Mouse (Mus musculus) heart, embryonic 16.5 days (tissue): ENCODE measurements around the gene Plekhb2. TPM values are rescaled to one million over a fixed set of nuclear protein-coding genes. Genes with fewer than 3 reads are reported as not detected.

Experiments used
- ATAC-seq: fragments of 200-750 bp; cut with Nextera tagmentation; replicated peaks from 2 replicates; pipeline ENCODE4 v1.8.0; 2017; ENCODE audit warnings: moderate number of reproducible peaks; ENCODE audit not compliant: insufficient read depth, low FRiP score; ENCODE audit errors: extremely low read depth
- H3K27ac ChIP-seq: fragments of 300-500 bp; sonication (generic); 2 replicates; pipeline ENCODE4 v1.5.1; 2014; ENCODE audit warnings: mild to moderate bottlenecking, low read length, control low read depth, moderate library complexity
- H3K27me3 ChIP-seq: fragments of 300-500 bp; sonication (generic); 2 replicates; pipeline ENCODE4 v1.6.1; 2014; ENCODE audit warnings: low read length, mixed read lengths; ENCODE audit not compliant: control insufficient read depth, insufficient read depth
- H3K36me3 ChIP-seq: fragments of 300-500 bp; sonication (generic); 2 replicates; pipeline ENCODE4 v1.6.1; 2014; ENCODE audit not compliant: control insufficient read depth, insufficient read depth
- H3K4me1 ChIP-seq: fragments of 300-500 bp; sonication (generic); 2 replicates; pipeline ENCODE4 v1.6.1; 2014; ENCODE audit warnings: low read length, mixed read lengths; ENCODE audit not compliant: control insufficient read depth, insufficient read depth
- H3K4me2 ChIP-seq: fragments of 300-500 bp; sonication (generic); 2 replicates; pipeline ENCODE4 v1.6.1; 2014; ENCODE audit warnings: low read depth, mild to moderate bottlenecking, control low read depth, low read length
- H3K4me3 ChIP-seq: fragments of 300-500 bp; sonication (generic); 2 replicates; pipeline ENCODE4 v1.5.1; 2014; ENCODE audit warnings: mild to moderate bottlenecking, control low read depth, low read length
- H3K9ac ChIP-seq: fragments of 300-500 bp; sonication (generic); 2 replicates; pipeline ENCODE4 v1.6.1; 2014; ENCODE audit warnings: low read length, control low read depth
- H3K9me3 ChIP-seq: fragments of 300-500 bp; sonication (generic); replicated peaks from 2 replicates; pipeline ENCODE4 v1.6.1; 2016; ENCODE audit warnings: low read length; ENCODE audit not compliant: control insufficient read depth
- WGBS: fragments of 180-500 bp; shearing (Covaris S2); extraction: QIAGEN DNeasy Blood & Tissue Kit; methylation state at CpG from one replicate; pipeline ENCODE4 v1.1.7; 2014; 5-methylcytosine and 5-hydroxymethylcytosine counted together
- polyA plus RNA-seq: library from polyadenylated mRNA; unstranded; fragments of >200 nt; fragmentation: Nextera tagmentation; extraction: Ambion mirVana; gene quantifications from 2 replicates; pipeline ENCODE4 v1.2.1, GENCODE M21; 2015

Gene Plekhb2
- polyA plus RNA-seq, 1 experiment from 2014 or later: 87.3 TPM

DNA sequence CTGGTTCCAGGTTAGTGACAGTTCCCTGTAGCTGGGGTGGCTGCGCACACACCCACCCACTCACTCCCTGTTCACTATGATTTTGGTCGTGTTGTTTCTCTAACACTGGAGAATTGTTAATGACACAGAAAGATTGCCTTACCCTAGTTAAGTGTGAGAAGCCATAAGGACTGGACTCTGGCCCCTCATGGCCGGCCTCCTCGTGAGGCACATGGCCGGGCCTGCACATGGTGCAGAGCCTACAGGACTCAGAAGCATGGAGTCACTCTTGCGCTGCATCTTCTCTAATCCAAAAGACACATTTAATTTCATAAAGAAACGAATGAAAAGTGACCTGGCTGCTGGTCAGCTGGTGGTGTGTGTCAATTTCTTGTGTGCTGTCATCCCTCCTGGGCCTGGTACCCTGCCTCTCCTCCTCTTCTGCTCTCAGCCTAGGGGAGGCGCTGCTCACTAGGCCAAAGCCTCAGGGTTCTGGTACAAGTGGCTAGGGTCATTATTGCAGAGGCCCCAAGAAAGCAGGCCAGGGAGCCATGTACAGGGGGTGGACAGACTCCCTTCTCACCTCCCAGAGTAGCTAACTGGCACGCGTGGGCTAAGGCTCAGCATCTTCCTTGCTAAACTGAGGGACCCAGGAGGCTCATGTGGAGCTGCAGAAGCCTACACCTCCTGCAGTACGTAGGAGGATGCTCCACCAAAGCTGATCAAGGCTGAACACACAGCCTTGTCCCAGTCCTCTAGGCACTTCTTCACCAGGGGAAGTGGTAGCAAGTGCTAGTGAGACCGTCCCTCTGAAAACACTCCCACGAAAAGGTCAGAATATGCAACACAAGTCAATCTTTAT is 37.1 kb upstream of the Plekhb2 start:
- Histone ChIP-seq H3K36me3 (peaks cover 45% of the 10 kb centered on the region), H3K27ac (no peak overlapping the region), H3K4me2 (no peak overlapping the region), H3K27me3 (no peaks in the 10 kb centered on the region), H3K4me3 (no peak overlapping the region), H3K4me1 (peaks cover 2% of the 10 kb centered on the region; the same call in 1 of the 2 replicates), H3K9me3 (no peaks in the 10 kb centered on the region), H3K9ac (no peak overlapping the region)
- ATAC-seq: no peak
- 90% methylated on average over 13 of the region's 13 CpGs for WGBS

DNA sequence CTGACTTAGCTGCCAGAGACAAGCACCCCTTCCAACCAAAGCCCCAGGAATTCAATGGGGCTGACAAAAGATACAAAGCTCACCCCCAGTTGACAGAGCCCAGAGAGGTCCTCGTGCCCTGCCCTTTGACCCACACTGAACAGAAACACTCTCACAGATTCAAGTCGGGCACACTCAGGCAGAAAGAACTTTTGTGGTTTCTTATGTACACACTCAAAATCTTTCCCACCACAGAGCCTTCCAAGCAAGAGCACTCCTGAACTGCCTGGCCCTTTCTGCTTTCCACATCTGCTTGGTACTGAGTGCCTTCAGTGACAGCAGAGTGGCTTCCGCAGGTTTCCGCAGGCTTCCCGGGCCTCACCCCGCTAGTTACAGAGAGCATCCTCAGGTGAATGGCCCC is 33.9 kb upstream of the Plekhb2 start:
- Histone ChIP-seq H3K4me2 (no peak overlapping the region), H3K27ac (no peak overlapping the region), H3K27me3 (no peaks in the 10 kb centered on the region), H3K36me3 (peaks cover 64% of the 10 kb centered on the region), H3K4me3 (no peak overlapping the region), H3K9me3 (no peaks in the 10 kb centered on the region), H3K9ac (no peak overlapping the region), H3K4me1 (peaks cover 2% of the 10 kb centered on the region; the same call in 1 of the 2 replicates)
- 88% methylated on average over 6 of the region's 6 CpGs for WGBS
- no peak for ATAC-seq

DNA sequence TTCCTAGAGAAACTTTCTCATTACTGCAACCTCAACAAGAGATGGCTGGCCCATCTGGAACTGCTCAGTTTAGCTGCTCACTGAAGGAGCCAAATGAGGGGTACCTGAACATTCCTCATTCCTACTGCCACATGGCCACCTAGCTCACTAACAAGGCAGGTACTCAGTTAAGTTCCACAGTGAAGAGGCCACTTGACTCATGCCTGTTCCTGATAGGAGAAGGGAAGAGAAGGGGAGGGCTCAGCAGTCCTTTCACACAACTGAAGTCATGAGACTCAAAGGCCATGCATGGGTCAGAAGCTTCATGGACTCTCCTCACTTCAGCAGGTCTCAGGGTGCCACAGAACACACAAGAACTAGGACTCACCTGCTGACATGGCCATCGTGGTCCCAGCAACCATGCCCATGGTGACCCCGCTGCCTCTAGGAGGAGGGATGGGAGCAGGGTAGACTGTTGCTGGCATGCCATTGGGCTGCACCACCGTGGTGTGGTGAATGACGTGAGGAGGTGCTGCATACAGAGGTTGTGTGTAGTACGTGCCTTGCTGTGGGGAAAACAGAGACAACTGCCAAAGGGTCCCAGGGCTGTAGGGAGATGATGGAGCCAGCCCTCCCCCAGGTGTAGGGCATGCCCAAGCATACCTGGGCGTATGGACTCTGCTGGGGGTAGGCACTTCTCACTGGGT is 30.4 kb upstream of the Plekhb2 start:
- H3K9me3 ChIP-seq: no peaks in the 10 kb centered on the region
- peaks cover 62% of the 10 kb centered on the region for H3K36me3 ChIP-seq
- no peak overlapping the region for H3K4me3 ChIP-seq
- no peak overlapping the region for H3K27ac ChIP-seq
- no peaks in the 10 kb centered on the region for H3K27me3 ChIP-seq
- no peak for ATAC-seq
- no peak overlapping the region for H3K4me2 ChIP-seq
- no peaks in the 10 kb centered on the region for H3K4me1 ChIP-seq
- H3K9ac ChIP-seq: no peak overlapping the region
- WGBS: 82% methylated on average over 6 of the region's 6 CpGs

- H3K4me2 ChIP-seq: no peak overlapping the region
- ATAC-seq: no peak
- no peak overlapping the region for H3K4me3 ChIP-seq
- peaks cover 3% of the 10 kb centered on the region; the same call in 1 of the 2 replicates for H3K4me1 ChIP-seq
- H3K36me3 ChIP-seq: peaks cover 45% of the 10 kb centered on the region
- H3K27me3 ChIP-seq: no peaks in the 10 kb centered on the region
- H3K9ac ChIP-seq: no peak overlapping the region
- no peak overlapping the region for H3K27ac ChIP-seq
- 93% methylated on average over 2 of the region's 2 CpGs for WGBS
- no peaks in the 10 kb centered on the region for H3K9me3 ChIP-seq
Measured at GRCm38 (mm10) chr1:34821411-34821810, 28.4 kb upstream of the Plekhb2 start.

- H3K9ac ChIP-seq: no peak overlapping the region
- no peaks in the 10 kb centered on the region for H3K27me3 ChIP-seq
- no peak overlapping the region for H3K4me2 ChIP-seq
- peaks cover 3% of the 10 kb centered on the region; the same call in 1 of the 2 replicates for H3K4me1 ChIP-seq
- no peak overlapping the region for H3K27ac ChIP-seq
- no peak overlapping the region for H3K4me3 ChIP-seq
- no peaks in the 10 kb centered on the region for H3K9me3 ChIP-seq
- no peak for ATAC-seq
- H3K36me3 ChIP-seq: peaks cover 43% of the 10 kb centered on the region
- 92% methylated on average over 7 of the region's 7 CpGs for WGBS
Measured at GRCm38 (mm10) chr1:34822003-34822402, 27.8 kb upstream of the Plekhb2 start.

DNA sequence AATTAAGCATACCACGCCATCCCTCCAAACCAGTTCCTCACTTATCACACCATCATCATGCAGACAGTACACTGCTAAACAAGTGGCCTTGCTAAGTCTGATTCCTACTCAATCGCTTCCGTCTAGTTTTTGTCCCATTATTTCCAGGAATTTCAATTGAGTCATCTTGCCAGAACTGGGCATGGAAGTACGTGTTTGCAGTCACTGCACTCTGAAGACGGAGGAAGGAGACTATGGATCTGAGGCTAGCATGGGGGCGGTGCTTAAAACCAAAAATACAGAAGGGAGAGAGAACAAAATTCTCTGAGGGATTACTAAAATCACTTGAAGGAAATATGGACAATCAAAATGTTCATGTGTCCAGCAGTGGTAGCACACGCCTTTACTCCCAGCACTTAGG is 27.0 kb upstream of the Plekhb2 start:
- H3K4me2 ChIP-seq: no peak overlapping the region
- no peak overlapping the region for H3K27ac ChIP-seq
- H3K4me1 ChIP-seq: peaks cover 3% of the 10 kb centered on the region; the same call in 1 of the 2 replicates
- H3K27me3 ChIP-seq: no peaks in the 10 kb centered on the region
- H3K9me3 ChIP-seq: no peaks in the 10 kb centered on the region
- WGBS: 94% methylated on average over 7 of the region's 7 CpGs
- no peak overlapping the region for H3K4me3 ChIP-seq
- ATAC-seq: no peak
- peaks cover 39% of the 10 kb centered on the region for H3K36me3 ChIP-seq
- H3K9ac ChIP-seq: no peak overlapping the region

GRCm38 (mm10) chr1:34823353-34823752 is 26.4 kb upstream of the Plekhb2 start:
- H3K9ac ChIP-seq: no peak overlapping the region
- H3K4me3 ChIP-seq: no peak overlapping the region
- H3K9me3 ChIP-seq: no peaks in the 10 kb centered on the region
- no peak overlapping the region for H3K27ac ChIP-seq
- WGBS: 76% methylated on average over 6 of the region's 6 CpGs
- no peak overlapping the region for H3K4me2 ChIP-seq
- peaks cover 39% of the 10 kb centered on the region for H3K36me3 ChIP-seq
- peaks cover 3% of the 10 kb centered on the region; the same call in 1 of the 2 replicates for H3K4me1 ChIP-seq
- no peak for ATAC-seq
- no peaks in the 10 kb centered on the region for H3K27me3 ChIP-seq

- WGBS: 72% methylated on average over 8 of the region's 8 CpGs
- Histone ChIP-seq H3K4me2 (no peak overlapping the region), H3K9ac (no peak overlapping the region), H3K36me3 (peaks cover 36% of the 10 kb centered on the region), H3K9me3 (no peaks in the 10 kb centered on the region), H3K27me3 (no peaks in the 10 kb centered on the region), H3K4me3 (no peak overlapping the region), H3K4me1 (peaks cover 5% of the 10 kb centered on the region), H3K27ac (no peak overlapping the region)
- no peak for ATAC-seq
Measured at GRCm38 (mm10) chr1:34824208-34824607, 25.6 kb upstream of the Plekhb2 start.

GRCm38 (mm10) chr1:34825909-34826308 is 23.9 kb upstream of the Plekhb2 start:
- no peaks in the 10 kb centered on the region for H3K27me3 ChIP-seq
- H3K4me2 ChIP-seq: no peak overlapping the region
- H3K27ac ChIP-seq: no peak overlapping the region
- peaks cover 30% of the 10 kb centered on the region for H3K36me3 ChIP-seq
- H3K4me3 ChIP-seq: no peak overlapping the region
- 79% methylated on average over 9 of the region's 9 CpGs for WGBS
- H3K9me3 ChIP-seq: no peaks in the 10 kb centered on the region
- H3K9ac ChIP-seq: no peak overlapping the region
- peaks cover 13% of the 10 kb centered on the region for H3K4me1 ChIP-seq
- no peak for ATAC-seq
